Mouse (Mus musculus): ENCODE measurements around the gene Slc5a11.

Slc5a11 gene

GRCm38 (mm10) chr7:123214365-123215075, at the start of gene Slc5a11:
Gene Slc5a11 (plus strand): TSS chr7:123214780.
- no peak for DNase-seq (ENCODE audit: low read depth)

GRCm38 (mm10) chr7:123167436-123167835, 47.1 kb upstream of the Slc5a11 start:
- DNase-seq (ENCODE audit: low read depth) = no peak

- DNase-seq (ENCODE audit: low read depth) = no peak
These were observed 45.0 kb upstream of the Slc5a11 start for GRCm38 (mm10) chr7:123169618-123170017.

GRCm38 (mm10) chr7:123172101-123172500, 42.5 kb upstream of the Slc5a11 start:
- DNase-seq (ENCODE audit: low read depth) = no peak

- DNase-seq (ENCODE audit: low read depth) = no peak
These were observed 37.4 kb upstream of the Slc5a11 start for GRCm38 (mm10) chr7:123177215-123177614.

GRCm38 (mm10) chr7:123181787-123182701, 32.5 kb upstream of the Slc5a11 start:
- no peak for DNase-seq (ENCODE audit: low read depth)

GRCm38 (mm10) chr7:123184891-123185290, 29.7 kb upstream of the Slc5a11 start:
- DNase-seq (ENCODE audit: low read depth) = no peak

GRCm38 (mm10) chr7:123186463-123186862, 28.1 kb upstream of the Slc5a11 start:
- DNase-seq (ENCODE audit: low read depth) = no peak

- DNase-seq (ENCODE audit: low read depth) = no peak
These were observed 27.3 kb upstream of the Slc5a11 start for GRCm38 (mm10) chr7:123187246-123187645.

- no peak for DNase-seq (ENCODE audit: low read depth)
These were observed 26.1 kb upstream of the Slc5a11 start for GRCm38 (mm10) chr7:123188462-123188861.

GRCm38 (mm10) chr7:123189762-123190161, 24.8 kb upstream of the Slc5a11 start:
- DNase-seq (ENCODE audit: low read depth) = no peak

GRCm38 (mm10) chr7:123191731-123192130, 22.8 kb upstream of the Slc5a11 start:
- DNase-seq (ENCODE audit: low read depth) = peak; percentile 48

- DNase-seq (ENCODE audit: low read depth) = no peak
These were observed 21.4 kb upstream of the Slc5a11 start for GRCm38 (mm10) chr7:123193201-123193600.

- DNase-seq (ENCODE audit: low read depth) = no peak
These were observed 19.9 kb upstream of the Slc5a11 start for GRCm38 (mm10) chr7:123194696-123195095.

GRCm38 (mm10) chr7:123196432-123196831, 18.1 kb upstream of the Slc5a11 start:
- no peak for DNase-seq (ENCODE audit: low read depth)

GRCm38 (mm10) chr7:123198695-123199094, 15.9 kb upstream of the Slc5a11 start:
- no peak for DNase-seq (ENCODE audit: low read depth)

- DNase-seq (ENCODE audit: low read depth) = no peak
These were observed 15.4 kb upstream of the Slc5a11 start for GRCm38 (mm10) chr7:123199151-123199550.

GRCm38 (mm10) chr7:123199656-123200206, 14.8 kb upstream of the Slc5a11 start:
- DNase-seq (ENCODE audit: low read depth) = no peak

- no peak for DNase-seq (ENCODE audit: low read depth)
These were observed 13.9 kb upstream of the Slc5a11 start for GRCm38 (mm10) chr7:123200722-123201121.

- DNase-seq (ENCODE audit: low read depth) = peak; percentile 76
These were observed 9.3 kb upstream of the Slc5a11 start for GRCm38 (mm10) chr7:123205261-123205660.

GRCm38 (mm10) chr7:123207561-123207960, 7.0 kb upstream of the Slc5a11 start:
- DNase-seq (ENCODE audit: low read depth) = no peak

- no peak for DNase-seq (ENCODE audit: low read depth)
These were observed 4.7 kb upstream of the Slc5a11 start for GRCm38 (mm10) chr7:123209864-123210263.

- DNase-seq (ENCODE audit: low read depth) = no peak
These were observed 3.1 kb upstream of the Slc5a11 start for GRCm38 (mm10) chr7:123211461-123211860.

All from 416B (cell line).